Mouse (Mus musculus) heart, postnatal 0 days (tissue): ENCODE measurements at regions not wholly inside any gene's neighbourhood (a gene's known extent, or its start where the extent isn't known, plus 50 kb on each side); places are given as distances from the start of the nearest gene placed in this dataset.

Source experiments
- CTCF ChIP-seq: IDR thresholded peaks from 2 replicates; pipeline ENCODE4 v1.5.1; 2016; ENCODE audit warnings: antibody characterized with exemption, control low read depth, low read depth
- EP300 ChIP-seq: IDR thresholded peaks from 2 replicates; pipeline ENCODE4 v1.6.1; 2016; ENCODE audit warnings: antibody characterized with exemption, low read depth

DNA sequence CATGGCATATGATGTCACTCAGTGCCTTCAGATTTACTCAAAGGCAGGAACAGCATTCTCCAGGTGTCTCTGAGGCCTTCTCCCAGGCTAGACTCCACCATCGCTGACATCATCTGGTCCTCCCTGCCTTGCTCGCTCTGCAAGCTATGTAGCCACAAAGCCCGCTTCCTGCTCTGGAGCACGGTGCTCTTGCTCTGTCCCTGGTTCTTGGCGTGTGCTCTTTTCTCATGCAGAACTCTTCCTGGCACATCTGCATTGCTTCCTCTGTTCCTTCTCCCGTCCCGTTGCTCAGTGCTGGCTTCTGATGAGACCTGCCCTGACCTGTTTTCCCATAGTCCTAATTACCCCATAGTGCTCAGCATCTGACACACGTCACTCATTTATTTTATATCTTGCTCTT lies 178.6 kb downstream of the Trim29 start:
- TF ChIP-seq CTCF = no peak
- TF ChIP-seq EP300 = no peak
